Mouse (Mus musculus): ENCODE measurements around the gene Tubd1. TPM values are rescaled to one million over a fixed set of nuclear protein-coding genes. Genes with fewer than 3 reads are reported as not detected.

The Tubd1 gene
- total RNA-seq, 2 experiments from 2014 or later = 5.0 to 5.2 TPM

- no peak for DNase-seq (ENCODE audit: low spot score in 2 of 2)
Observed at GRCm38 (mm10) chr11:86553525-86553924, 8.7 kb downstream of the Tubd1 start.

GRCm38 (mm10) chr11:86558258-86558657 lies 13.5 kb downstream of the Tubd1 start:
- DNase-seq (ENCODE audit: low spot score in 2 of 2) = no peak

GRCm38 (mm10) chr11:86568425-86568824 lies 23.6 kb downstream of the Tubd1 start:
- no peak for DNase-seq (ENCODE audit: low spot score in 2 of 2)

DNA sequence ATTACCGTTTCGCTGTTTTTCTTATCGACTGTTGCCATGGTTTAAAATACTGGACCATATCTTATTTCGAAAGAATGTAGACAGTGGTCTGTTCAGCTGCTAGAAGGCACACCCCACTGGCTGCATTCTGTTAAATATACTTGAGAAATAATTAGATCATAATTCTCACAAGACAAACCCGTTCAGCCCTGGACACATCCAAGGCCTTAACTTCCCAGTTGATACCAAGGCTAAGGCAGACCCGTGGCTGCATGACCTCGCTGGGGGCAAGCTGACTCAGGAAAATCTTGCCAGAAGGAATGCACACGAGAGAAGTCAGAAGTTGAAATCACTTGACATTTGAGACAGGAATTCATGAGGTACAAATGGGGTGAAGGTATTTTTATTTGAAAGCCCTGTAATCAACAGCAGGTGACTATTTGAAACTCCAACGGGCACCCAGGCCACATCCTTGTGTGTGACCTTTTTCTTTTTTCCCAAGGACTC lies 25.5 kb downstream of the Tubd1 start:
- DNase-seq (ENCODE audit: low spot score in 2 of 2) = peak in 1 of 2 experiments; percentile 29

GRCm38 (mm10) chr11:86571047-86571855 lies 26.5 kb downstream of the Tubd1 start:
- peak in 1 of 2 experiments; percentile 15 for DNase-seq (ENCODE audit: low spot score in 2 of 2)

DNA sequence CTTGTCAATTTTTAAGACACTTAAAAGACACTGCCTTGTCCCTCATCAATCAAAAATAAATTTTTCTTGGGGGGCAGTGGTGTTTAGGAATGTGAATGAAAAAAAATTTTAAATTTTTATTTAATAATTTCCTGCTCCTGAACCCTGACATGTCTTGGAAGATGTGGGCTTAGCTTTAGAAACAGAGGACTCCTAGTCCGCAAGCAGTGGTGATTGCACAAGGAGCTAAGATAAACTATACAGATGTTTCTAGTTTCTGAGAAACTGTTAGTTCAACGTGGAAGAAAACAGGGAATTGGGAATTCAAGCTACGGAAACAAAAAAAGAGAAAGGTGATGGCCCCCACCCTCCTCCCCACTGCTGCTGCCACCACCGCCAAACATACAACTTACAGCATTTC lies 27.1 kb downstream of the Tubd1 start:
- DNase-seq (ENCODE audit: low spot score in 2 of 2) = no peak

- DNase-seq (ENCODE audit: low spot score in 2 of 2) = no peak
Observed at GRCm38 (mm10) chr11:86572623-86573022, 27.8 kb downstream of the Tubd1 start.

DNA sequence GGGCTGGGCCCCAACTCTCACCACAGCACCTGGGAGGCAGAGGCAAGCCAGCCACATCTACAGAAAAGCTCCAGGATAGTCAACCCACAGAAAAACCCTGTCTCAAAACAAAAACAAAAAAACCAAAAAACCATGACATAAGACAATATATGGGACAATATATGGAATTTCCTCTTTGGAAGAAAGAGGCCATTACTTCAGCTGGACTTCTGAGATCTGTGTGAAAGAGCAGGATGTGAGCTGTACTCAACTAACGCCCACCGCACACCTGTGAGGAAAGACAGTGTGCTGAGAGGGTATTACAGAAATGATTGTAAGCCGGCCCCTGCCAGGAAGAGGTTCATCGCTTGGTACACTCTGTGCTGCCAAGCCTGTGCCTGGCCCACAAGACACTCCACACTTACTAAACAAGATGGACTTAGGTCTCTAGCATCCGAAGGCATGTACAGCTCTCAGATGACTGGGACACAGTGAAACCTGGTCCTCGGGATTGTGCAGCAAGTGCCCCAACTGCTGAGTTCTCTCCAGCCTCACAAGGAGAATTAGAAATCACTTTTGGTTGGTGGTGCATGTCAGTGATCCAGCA lies 28.9 kb downstream of the Tubd1 start:
- DNase-seq (ENCODE audit: low spot score in 2 of 2) = no peak

DNA sequence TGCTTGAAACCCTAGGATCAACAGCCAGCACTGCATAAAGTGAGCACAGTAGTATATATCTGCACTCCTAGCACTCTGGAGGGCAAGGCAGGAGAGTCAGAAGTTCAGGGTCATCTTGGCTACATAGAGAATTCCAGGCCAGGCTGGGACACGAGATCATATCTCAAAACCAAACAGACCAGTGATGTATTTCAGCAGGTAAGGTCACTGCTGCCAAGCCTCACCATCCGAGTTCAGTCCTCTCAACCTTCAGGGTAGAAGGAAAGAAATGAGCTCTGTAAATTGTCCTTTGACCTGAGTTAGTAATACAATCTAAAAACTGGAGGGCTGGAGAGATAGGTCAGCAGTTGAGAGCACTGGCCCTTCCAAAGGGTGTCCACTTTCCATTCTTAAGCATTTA lies 29.6 kb downstream of the Tubd1 start:
- DNase-seq (ENCODE audit: low spot score in 2 of 2) = no peak

DNA sequence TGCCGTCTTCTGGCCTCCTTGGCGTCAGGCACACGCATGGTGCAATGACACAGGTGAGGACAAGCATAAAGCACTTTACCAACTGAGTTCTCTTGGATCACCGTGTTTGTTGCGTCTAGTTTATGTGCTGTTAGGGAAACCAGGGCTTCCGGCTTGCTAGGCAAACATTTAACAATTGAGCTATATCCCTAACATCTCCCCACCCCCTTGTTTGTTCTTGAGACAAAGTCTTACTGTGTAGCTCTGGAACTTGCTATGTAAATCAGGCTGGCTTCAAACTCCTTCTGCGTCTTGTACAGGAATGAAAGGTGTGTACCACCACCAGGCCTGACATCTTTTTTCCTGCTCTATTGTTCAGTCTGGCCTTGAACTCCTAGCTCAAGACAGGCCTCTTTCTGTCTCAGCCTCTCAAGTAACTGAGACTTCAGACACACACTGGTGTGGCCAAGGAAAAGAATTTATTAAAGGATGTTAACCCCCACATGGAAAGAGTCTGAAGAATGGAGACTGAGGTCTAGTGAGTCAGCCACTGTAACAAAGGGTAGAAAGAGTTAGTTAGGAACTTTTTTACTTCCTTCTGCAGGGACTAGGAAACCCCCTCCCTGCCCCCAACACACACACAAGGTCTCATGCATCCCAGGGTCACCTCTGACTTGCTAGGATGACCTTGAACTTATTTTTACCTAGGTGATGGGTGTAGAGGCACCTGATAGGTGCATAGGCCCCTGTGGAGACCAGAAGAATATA lies 31.0 kb downstream of the Tubd1 start:
- no peak for DNase-seq (ENCODE audit: low spot score in 2 of 2)

- DNase-seq (ENCODE audit: low spot score in 2 of 2) = no peak
Observed at GRCm38 (mm10) chr11:86577231-86577630, 32.4 kb downstream of the Tubd1 start.

DNA sequence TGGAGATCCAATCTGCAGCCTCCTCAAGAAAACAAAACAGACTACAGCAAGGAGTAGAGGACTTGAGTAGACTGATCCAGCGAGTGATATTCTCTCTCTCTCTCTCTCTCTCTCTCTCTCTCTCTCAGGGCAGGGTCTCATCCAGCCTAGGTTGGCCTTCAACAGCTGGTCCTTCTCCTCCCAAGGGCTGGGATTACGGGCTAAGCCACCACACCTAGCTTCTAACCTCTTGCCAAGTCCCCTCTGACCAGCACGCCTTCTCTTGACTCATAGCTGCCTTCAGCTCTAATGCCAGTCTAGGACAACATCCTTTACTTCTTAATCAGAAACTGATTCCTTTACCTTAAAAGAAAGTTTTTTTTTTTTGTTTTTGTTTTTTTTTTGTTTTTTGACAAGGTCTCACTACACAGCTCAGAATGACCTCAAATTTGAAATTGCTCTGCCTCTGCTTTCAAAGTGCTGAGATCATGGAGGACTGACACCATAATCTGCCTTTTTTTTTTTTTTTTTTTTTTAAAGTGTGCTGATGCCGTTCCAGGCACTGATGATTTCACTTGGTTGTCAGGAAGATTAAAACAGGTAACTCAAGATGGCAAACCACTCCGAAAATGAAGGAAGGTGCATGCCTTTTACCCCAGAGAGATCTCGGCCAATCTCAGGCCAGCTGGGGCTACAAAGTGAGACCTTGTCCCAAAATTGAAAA lies 33.5 kb downstream of the Tubd1 start:
- no peak for DNase-seq (ENCODE audit: low spot score in 2 of 2)

DNA sequence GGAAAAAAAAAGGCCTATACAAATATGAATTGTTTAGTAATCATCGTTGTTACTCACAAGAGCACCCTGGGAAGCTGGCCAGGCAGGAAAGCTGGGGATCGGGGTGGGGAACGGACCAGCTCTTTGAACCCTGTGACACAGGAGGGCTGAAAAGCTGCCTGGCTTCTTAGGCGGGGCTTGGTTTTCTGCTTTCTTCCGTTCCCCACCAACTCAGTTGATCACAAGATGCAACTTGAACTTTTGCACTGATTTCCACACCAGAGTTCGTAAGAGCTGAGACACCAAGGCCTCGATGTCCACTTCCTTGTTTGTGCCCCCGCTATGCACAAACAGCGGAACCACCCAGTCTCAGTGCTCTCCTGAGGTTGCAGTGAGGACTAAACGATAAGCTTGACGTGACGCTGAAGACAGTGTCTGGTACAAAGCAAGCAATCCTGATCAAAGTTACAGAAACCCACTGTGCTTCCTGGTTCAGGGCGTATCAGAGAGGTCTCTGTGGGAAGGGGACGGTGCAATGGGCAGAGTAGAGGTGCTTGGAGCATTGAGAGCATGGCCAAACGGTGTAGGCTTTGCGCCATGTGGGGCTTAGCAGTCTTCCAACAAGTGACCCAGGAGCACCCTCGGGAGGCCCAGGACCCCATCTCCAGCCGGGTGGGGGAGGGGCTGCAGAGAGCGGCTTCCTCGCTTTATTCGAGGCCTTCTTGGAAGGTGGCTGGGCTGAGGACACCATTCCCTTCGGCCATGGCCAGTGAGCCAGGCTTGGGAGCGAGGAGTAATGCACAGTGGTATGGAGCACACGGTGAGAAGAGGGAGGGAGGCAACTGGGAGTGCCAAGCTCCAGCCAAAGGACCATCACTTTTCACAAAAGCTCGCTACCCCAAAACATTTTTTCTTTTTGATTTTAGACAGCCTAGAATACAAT lies 34.3 kb downstream of the Tubd1 start:
- peak in 1 of 2 experiments; percentile 56 for DNase-seq (ENCODE audit: low spot score in 2 of 2)

DNA sequence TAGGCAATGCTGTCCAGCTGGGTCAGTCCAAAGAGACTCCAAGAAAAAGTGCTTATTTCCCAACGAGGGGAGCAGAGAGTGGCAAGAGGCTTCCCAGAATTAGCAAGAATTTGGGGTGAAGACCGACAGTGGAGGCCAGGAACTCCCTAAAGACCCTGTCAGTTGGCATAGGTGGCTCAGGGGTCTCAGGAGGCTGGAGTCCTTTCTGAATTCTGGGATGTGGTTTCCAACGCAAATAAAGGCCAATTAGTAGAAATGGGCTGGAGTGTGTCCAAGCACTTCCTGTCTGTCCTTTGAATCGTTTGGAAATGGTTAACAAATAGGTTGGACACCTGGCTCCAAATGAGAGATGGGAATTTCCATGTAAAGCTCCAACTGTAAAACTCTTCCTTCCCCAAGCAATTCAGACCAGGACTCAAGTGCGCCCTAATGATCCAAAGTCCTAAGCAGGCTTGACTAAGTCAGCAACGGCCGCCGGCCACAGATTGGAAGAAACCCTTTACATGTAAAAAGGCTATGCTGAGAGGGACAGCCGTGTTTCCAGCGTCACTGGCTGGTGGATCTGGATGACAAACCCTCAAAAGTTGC lies 35.0 kb downstream of the Tubd1 start:
- DNase-seq (ENCODE audit: low spot score in 2 of 2) = peak in 1 of 2 experiments; percentile 22

- no peak for DNase-seq (ENCODE audit: low spot score in 2 of 2)
Observed at GRCm38 (mm10) chr11:86580319-86581113, 35.7 kb downstream of the Tubd1 start.

DNA sequence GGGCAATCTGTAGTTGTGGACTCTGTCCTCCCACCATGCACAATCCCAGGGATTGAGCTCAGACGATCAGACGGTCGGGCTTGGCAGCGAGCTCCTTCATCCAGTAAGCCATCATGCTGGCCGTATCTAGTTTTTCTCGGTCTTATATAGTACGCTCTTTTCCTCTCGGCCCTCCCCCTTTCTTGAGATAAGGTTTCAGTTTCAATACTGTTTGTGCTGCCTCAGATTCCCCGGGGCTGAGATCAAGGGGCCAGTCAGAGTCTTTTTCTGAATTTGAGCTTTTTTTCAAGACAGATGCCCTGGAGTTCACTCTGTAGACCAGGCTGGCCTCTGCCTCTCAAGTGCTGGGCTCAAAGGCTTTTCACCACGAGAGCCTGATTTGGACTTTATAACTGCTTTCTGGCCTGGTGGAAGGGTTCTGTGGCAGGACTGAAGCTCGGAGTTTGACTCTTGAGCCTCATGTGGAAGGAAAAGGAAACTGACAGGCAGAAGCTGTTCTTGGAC lies 36.5 kb downstream of the Tubd1 start:
- peak in 1 of 2 experiments; percentile 23 for DNase-seq (ENCODE audit: low spot score in 2 of 2)

DNA sequence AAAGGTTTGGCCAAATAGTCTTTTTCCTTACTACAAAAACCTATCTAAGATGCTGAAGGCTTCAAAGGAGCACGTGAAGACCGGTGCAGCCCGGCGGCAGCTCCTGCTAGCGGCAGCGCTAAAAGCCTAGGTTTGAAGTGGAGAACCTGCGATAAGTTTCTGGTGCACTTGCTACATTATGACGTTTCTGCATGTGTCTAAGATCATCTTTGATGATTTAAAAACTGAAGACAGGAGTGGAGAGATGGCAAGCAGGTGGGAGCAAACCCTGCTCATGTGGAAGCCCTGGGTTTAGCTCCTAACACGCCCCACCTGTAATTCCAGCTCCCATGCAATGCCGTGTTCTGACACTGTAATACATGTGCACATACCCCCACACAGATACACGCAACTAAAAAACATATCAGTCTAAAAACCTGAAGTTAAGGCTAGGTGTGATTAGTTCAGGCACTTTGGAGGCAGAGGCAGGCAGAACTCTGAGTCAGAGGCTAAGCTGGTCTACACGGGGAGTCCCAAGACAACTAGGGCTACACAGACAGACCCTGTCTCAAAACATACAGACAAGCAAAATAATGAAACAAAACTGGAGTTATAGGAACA lies 37.3 kb downstream of the Tubd1 start:
- DNase-seq (ENCODE audit: low spot score in 2 of 2) = no peak

GRCm38 (mm10) chr11:86582543-86583260 lies 37.9 kb downstream of the Tubd1 start:
- no peak for DNase-seq (ENCODE audit: low spot score in 2 of 2)
